Mouse (Mus musculus) frontal cortex, postnatal 14 days (tissue): ENCODE data around the gene Gm17783.
"Not testable (repeated sequence)": the region's sequence is repeated elsewhere in the genome, so short reads cannot be mapped to it uniquely, and the experiment has no call there.

Experiments used
- DNase-seq, 2 experiments: peaks; one replicate each; pipeline ENCODE4 v3.0.0; 2022; ENCODE audit warnings: low spot score in 2 of 2

Gm17783 gene

DNA sequence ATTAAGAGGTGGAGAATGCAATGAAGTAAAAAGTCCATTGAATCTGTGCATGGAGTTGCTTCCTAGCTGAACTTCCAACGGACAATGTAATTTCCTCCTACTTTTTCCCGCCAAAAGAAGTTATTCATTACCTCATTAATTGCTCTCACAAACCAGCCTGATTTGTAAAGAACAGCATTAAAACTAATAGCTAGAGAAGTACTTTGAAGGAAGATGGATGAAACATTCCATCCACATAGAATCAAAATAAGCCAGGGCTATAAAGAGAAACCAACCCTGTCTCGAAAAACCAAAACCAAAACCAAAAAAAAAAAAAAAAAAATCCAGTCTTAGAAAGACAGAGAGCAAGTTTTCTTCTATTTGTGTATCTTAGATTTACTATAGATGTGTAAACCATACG lies at the start of gene Gm17783:
TSS of gene Gm17783 (minus strand) at position 101 of the 400 bp plus-strand sequence.
- DNase-seq = no peak

DNA sequence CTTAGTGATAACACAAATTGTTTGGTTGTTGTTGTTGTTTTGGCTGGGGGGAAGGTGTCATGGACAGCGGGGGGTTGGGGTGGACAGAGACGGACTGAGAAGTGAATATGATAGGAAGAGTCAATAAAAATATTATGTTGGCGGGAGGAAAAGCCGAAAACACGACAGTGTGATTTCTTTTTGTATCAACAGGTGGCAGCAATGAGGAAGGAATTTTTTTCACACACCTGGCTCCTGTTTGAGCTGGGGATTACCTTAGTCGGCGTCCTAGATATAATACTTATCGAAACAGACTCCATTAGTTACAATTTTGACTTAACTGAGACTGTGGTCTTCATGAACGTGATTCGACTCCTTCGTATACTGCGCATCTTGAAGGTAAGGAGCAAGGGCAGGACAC lies 48.0 kb upstream of the Gm17783 start:
- DNase-seq = no peak

DNA sequence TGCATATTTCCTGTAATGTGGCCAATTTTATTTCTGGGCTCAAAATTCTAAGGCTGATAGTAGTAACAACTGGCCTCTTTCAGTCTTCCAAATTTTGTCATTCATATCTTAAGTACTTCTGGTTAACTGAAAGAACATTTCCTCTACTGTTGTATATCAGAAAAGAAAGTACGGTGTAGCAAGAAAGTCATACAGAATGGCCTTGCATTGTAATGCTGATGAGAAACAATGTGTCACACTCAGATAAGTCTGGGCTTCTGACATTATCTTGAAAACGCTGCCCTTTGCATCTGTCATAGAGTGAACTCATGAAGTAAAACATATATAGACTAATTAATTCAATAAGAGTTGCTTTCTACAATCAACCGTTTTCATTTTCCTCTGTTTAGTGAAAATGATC lies 40.5 kb upstream of the Gm17783 start:
- no peak for DNase-seq

DNA sequence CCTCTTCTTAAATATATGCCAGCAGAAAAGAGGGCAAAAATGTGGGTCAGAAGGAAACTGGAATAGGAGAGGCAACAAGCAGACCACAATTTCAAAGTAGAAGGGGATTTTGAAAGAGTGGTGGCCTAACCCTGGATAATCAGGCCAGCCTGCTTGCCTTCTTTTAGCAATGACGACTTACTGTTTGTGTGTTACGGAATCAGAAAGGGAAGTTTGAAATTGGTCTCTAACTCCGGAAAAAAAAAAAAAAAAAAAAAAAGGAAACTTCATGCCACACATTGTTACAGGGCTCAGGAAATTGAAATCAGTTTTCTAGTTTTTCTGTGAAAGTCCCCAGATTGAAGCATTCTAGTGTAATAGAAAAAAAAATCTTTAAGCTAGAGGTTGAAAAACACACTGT lies 29.9 kb upstream of the Gm17783 start:
- DNase-seq = no peak

DNA sequence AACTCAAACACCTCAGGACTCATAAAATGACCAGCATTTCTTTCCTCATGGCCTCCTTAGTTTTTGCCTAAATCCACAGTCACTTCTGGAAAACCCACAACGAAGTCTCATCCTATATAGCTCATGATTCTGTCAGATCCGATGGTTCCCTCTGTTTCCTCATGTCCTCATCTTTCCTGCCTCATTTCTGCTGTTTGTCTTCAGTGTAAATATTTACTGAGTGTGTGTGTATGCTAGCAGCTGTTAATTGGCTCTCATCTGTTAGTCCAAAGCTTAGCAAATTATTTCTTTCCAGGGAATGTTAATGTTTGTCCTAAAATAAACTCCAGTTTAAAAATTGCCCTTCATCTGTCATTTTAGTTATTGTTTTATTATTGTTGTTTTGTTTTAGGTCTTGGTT lies 19.7 kb upstream of the Gm17783 start:
- DNase-seq = no peak

DNA sequence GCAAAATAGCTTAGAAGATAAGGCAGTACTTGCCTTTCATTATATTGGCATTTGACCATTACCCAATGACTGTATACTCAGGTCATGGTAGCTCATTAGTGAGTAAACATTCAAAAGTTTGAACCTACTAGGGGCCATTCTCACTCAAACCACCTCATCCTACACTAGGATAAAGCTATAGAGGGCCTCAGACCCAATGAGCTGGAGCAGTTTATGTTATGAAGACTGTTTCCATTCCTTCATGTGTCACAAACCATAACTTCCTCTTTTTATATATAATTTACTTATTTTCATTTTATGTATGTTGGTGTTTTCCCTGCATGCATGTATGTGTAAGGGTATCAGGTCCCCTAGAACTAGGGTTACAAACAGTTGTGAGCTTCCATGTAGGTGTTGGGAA lies 16.1 kb upstream of the Gm17783 start:
- DNase-seq = no peak

DNA sequence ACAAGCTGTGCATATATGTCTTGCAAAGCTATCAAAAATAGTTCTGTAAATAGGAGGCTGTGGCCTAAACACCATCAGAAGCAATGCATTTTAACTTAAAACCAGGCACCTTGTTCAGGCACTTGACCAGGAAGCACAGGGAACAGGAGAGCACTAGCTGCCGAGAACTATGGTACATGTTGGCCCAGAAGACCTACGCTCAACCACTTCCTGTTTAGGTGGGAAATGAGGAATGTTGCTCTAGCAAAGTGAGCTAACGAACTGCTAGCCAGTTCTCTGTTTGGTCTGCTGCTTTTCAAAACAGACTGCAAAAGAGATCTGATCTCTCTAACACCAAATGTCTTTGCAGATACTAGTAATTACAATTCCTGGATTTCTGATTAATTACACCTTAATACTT lies 12.5 kb upstream of the Gm17783 start:
- no peak for DNase-seq

DNA sequence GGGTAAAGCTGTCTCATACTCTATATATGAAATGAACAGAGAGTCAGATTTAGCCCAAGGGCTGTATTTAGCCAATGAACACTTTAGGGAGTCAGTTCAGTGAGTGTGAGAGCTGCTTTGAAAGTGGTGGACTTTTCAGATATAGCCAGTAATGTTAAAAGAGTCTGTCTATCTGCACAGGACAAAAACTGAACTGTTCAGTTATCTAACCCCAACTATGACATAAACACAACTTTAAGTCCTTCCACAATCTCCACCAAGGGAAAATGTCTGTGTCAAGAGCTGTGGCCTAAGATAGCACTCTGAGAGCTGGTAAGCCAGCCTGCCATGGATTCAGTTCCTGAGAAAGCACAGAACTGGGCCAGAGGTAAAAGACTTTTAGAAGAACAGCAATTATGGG lies 10.3 kb upstream of the Gm17783 start:
- no peak for DNase-seq

DNA sequence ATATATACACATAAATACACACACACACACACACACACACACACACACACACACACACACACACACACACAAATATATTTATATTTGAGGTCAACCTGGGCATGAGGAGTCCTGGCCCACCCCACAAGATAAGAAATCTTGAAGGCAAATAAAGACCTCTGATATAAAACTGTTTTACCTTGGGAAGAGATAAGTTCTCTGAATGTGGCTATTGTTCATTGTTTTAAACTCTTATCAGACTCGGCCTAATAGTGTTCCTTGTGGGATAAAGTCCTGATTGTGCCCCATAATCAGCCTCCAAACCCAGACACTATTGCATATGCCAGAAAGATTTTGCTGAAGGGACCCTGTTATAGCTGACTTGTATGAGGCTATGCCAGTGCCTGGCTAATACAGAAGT lies 6.5 kb upstream of the Gm17783 start:
- DNase-seq = not testable (repeated sequence)

DNA sequence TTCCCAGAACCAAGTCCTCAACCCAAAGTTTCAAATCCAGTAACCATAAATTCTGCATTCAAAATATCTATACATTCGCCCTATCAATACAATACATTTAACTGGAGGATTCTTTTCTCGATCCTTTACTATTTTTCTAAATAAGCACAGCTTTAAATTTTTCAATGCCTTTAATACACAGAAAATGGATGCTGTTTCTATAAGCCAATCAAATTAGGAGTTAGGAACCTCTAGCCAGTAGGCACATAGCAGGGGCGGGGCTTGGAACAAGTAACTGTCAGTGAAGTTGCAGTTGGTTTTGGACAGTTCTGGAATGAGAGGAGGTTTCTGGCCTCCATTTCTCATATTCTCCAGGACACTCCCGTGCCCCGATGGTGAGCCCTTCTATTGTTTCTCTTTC lies 3.2 kb upstream of the Gm17783 start, which contains the start of gene Slc9c1:
TSS of gene Slc9c1 (plus strand) at position 301 of the 400 bp plus-strand sequence.
- no peak for DNase-seq

DNA sequence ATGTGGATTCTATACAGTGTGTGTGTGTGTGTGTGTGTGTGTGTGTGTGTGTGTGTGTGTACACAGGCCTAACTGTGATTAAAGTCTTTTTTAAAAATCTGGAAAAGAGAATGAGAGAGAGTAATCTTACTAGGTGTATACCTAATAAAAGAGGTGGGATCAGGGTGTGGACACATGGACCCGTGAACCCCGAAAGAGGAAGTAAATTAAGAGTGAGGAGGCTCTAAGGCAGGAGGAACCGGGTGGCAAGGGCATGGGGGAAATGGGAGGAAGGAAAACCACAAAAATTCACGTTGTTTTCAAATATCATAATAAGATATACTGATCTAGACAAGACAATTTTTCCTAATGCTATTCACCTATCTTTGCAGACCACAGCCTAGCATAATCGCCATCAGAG lies 6.3 kb downstream of the Gm17783 start:
- no peak for DNase-seq

DNA sequence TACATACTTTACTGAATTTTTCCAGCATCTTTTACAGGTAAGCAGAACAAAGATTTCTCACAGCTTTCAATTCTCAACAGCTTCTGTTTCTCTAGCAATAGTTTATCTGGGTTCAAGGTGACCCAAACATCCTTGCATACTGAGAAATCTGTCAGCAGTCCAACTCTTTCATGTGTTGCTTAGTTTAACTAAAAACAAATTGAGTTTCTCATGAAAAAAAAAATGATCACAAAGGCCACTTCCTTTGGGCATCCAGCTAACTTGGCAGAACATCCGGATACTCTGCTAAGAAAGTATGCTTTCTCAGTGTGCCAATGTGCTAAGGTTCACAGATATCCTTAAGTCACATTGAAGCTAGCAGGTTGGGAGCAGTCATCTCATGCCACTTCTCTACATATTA lies 36.5 kb downstream of the Gm17783 start:
- DNase-seq = no peak

DNA sequence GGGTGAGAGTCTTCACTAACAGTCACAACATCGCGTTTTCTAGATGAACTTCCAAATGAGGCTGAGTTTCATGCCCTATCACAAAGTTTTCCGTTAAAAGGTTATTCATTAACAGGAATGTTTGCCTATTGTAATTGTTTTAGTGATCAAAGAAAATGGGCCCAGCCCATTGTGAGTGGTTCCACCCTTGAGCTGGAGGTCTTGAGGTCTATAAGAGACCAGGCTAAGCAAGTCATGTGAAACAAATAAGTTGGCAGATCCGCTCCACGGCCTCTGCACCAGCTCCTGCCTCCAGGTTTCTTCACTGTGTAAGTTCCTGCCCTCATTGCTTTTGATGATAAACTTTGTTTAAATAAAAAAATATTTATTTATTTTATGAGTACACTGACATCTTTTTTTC lies 38.9 kb downstream of the Gm17783 start, which contains the start of gene Gm609:
TSS of gene Gm609 (minus strand) at position 43 of the 400 bp plus-strand sequence.
- DNase-seq = no peak

DNA sequence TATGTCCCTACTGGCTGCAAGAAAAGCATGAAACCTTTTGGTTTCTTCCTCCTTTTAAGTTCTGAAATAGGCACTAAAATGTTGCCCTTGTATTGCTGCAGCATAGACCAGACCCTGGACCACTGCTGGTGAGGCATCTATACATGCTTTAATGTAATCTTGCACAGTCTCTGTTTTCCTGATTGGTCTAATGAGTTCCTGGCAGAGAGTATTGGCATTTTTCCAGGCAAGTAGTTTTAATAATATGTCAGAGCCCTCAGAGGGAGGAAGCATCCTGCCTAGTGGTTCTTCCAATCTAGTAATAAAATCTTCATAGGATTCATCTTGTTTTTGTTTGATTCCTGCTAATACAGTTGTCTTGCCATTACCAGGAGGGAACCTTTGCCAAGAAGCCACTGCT lies 54.9 kb downstream of the Gm17783 start:
- no peak for DNase-seq

DNA sequence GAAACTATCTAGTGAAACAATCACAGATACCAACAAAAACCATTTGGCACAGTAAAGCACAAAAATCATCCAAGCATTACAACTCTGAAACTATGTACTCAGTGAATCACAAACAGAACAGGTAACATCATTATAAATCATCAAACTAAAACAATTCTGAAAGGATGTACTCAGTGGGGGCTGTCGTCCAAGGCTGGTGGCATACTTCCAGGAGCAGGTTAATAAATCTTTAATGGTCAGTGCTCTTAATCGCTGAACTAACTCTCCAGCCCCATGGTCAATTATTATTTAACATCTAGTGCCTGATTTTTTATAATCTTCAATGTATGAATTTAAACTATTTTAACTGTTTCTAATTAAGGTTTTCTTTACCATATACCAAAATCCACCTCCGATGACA lies 60.0 kb downstream of the Gm17783 start:
- not testable (repeated sequence) for DNase-seq
